Mouse (Mus musculus) hindbrain, embryonic 16.5 days (tissue): ENCODE results near the gene Trim8. TPM values are rescaled to one million over a fixed set of nuclear protein-coding genes. Genes with fewer than 3 reads are reported as not detected.

Experiments
- ATAC-seq: fragments of 200-750 bp; cut with Nextera tagmentation; 2 replicates; pipeline ENCODE4 v1.8.0; 2017; ENCODE audit warnings: moderate TSS enrichment, moderate library complexity
- H3K27ac ChIP-seq: fragments of 300-500 bp; sonication (generic); 2 replicates; pipeline ENCODE4 v1.5.1; 2014; ENCODE audit warnings: low read depth, mild to moderate bottlenecking, control low read depth, low read length, moderate library complexity
- H3K27me3 ChIP-seq: fragments of 300-500 bp; sonication (generic); replicated peaks from 2 replicates; pipeline ENCODE4 v1.6.1; 2014; ENCODE audit warnings: low read length; ENCODE audit not compliant: control insufficient read depth, insufficient read depth
- H3K36me3 ChIP-seq: fragments of 300-500 bp; sonication (generic); 2 replicates; pipeline ENCODE4 v1.6.1; 2014; ENCODE audit warnings: mild to moderate bottlenecking, low read length, moderate library complexity, mixed read lengths; ENCODE audit not compliant: control insufficient read depth, insufficient read depth
- H3K4me1 ChIP-seq: fragments of 300-500 bp; sonication (generic); 2 replicates; pipeline ENCODE4 v1.6.1; 2014; ENCODE audit warnings: low read depth, low read length; ENCODE audit not compliant: control insufficient read depth, insufficient read depth
- H3K4me2 ChIP-seq: fragments of 300-500 bp; sonication (generic); 2 replicates; pipeline ENCODE4 v1.6.1; 2014; ENCODE audit warnings: mild to moderate bottlenecking, low read length, control low read depth, moderate library complexity
- H3K4me3 ChIP-seq: fragments of 300-500 bp; sonication (generic); 2 replicates; pipeline ENCODE4 v1.5.1; 2014; ENCODE audit warnings: mild to moderate bottlenecking, low read length, control low read depth, moderate library complexity
- H3K9ac ChIP-seq: fragments of 300-500 bp; sonication (generic); 2 replicates; pipeline ENCODE4 v1.6.1; 2014; ENCODE audit warnings: low read depth, mild to moderate bottlenecking, control low read depth, low read length, moderate library complexity
- H3K9me3 ChIP-seq: fragments of 300-500 bp; sonication (generic); 2 replicates; pipeline ENCODE4 v1.6.1; 2014; ENCODE audit warnings: mild to moderate bottlenecking, low read length, moderate library complexity; ENCODE audit not compliant: control insufficient read depth
- WGBS: fragments of 180-500 bp; shearing (Covaris S2); extraction: QIAGEN DNeasy Blood & Tissue Kit; methylation state at CpG from one replicate; pipeline ENCODE4 v1.1.7; 2014; 5-methylcytosine and 5-hydroxymethylcytosine counted together
- polyA plus RNA-seq: library from polyadenylated mRNA; unstranded; fragments of >200 nt; fragmentation: Nextera tagmentation; extraction: Ambion mirVana; gene quantifications from 2 replicates; pipeline ENCODE4 v1.2.1, GENCODE M21; 2015

The Trim8 gene
- polyA plus RNA-seq, 1 experiment from 2014 or later, result 23.4 TPM

GRCm38 (mm10) chr19:46562581-46563515, 61.3 kb downstream of the Trim8 start:
- H3K4me3 ChIP-seq, result no peak overlapping the region
- peaks cover 2% of the 10 kb centered on the region; the same call in 1 of the 2 replicates for H3K4me1 ChIP-seq
- no peaks in the 10 kb centered on the region for H3K27me3 ChIP-seq
- no peaks in the 10 kb centered on the region for H3K36me3 ChIP-seq
- H3K9me3 ChIP-seq, result no peaks in the 10 kb centered on the region
- ATAC-seq, result no peak
- peak overlapping the region; percentile 42 for H3K27ac ChIP-seq
- no peak overlapping the region for H3K4me2 ChIP-seq
- no peak overlapping the region for H3K9ac ChIP-seq
- WGBS, result 90% methylated on average over 14 of the region's 14 CpGs

DNA sequence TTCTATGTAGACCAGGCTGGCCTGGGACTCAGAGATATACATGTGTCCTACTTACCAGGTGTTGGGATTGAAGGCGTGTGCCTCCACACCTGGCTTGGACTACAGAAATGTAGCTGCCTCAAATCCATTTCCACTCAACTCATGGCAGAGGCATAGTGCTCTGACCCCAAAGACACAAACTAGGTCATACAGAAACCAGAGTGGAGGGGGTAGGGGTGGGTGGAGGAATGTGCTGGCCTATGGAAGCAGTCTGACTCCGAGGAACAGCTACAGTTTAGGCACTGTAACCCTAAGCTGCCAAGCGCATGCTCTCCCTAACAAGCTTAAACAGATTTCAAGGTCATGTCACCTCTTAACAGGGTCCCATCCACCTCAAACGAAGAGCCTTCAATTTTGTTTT, 62.1 kb downstream of the Trim8 start:
- no peak overlapping the region for H3K4me3 ChIP-seq
- no peaks in the 10 kb centered on the region for H3K9me3 ChIP-seq
- H3K4me1 ChIP-seq, result peaks cover 2% of the 10 kb centered on the region; the same call in 1 of the 2 replicates
- H3K27ac ChIP-seq, result no peak overlapping the region
- ATAC-seq, result no peak
- WGBS, result 88% methylated on average over 4 of the region's 4 CpGs
- no peaks in the 10 kb centered on the region for H3K36me3 ChIP-seq
- H3K27me3 ChIP-seq, result no peaks in the 10 kb centered on the region
- H3K9ac ChIP-seq, result no peak overlapping the region
- H3K4me2 ChIP-seq, result no peak overlapping the region

GRCm38 (mm10) chr19:46564043-46564462, 62.6 kb downstream of the Trim8 start:
- no peak overlapping the region for H3K9ac ChIP-seq
- H3K4me1 ChIP-seq, result peaks cover 2% of the 10 kb centered on the region; the same call in 1 of the 2 replicates
- no peak for ATAC-seq
- no peaks in the 10 kb centered on the region for H3K9me3 ChIP-seq
- H3K4me2 ChIP-seq, result no peak overlapping the region
- no peak overlapping the region for H3K27ac ChIP-seq
- H3K4me3 ChIP-seq, result no peak overlapping the region
- 76% methylated on average over 14 of the region's 14 CpGs for WGBS
- H3K27me3 ChIP-seq, result no peaks in the 10 kb centered on the region
- no peaks in the 10 kb centered on the region for H3K36me3 ChIP-seq

Other genes with a start within 250 kb of the Trim8 start
- 2.4 and 3.3 TPM in 2 replicates for gene Nfkb2, start 197.4 kb upstream of the Trim8 start, polyA plus RNA-seq
- 99.1 and 112 TPM in 2 replicates for gene Psd, start 174.5 kb upstream of the Trim8 start, polyA plus RNA-seq
- 49.4 and 55.6 TPM in 2 replicates for gene Fbxl15, start 173.5 kb upstream of the Trim8 start, polyA plus RNA-seq
- 343 and 362 TPM in 2 replicates for gene Cuedc2, start 163.0 kb upstream of the Trim8 start, polyA plus RNA-seq
- 13.0 and 13.4 TPM in 2 replicates for gene Mfsd13a, start 160.6 kb upstream of the Trim8 start, polyA plus RNA-seq
- gene 2310034G01Rik, start 151.4 kb upstream of the Trim8 start, polyA plus RNA-seq, result 2.4 TPM in 2 replicates
- gene Actr1a, start 106.0 kb upstream of the Trim8 start, polyA plus RNA-seq, result 351 and 369 TPM in 2 replicates
- 19.8 and 24.2 TPM in 2 replicates for gene Sufu, start 104.8 kb upstream of the Trim8 start, polyA plus RNA-seq
- 211 and 247 TPM in 2 replicates for gene Arl3, start 71.5 kb downstream of the Trim8 start, polyA plus RNA-seq
- 9.9 and 10.5 TPM in 2 replicates for gene Sfxn2, start 71.7 kb downstream of the Trim8 start, polyA plus RNA-seq
- gene Wbp1l, start 97.4 kb downstream of the Trim8 start, polyA plus RNA-seq, result 32.0 and 40.0 TPM in 2 replicates
- not detected in 2 replicates for gene Cyp17a1, start 171.5 kb downstream of the Trim8 start, polyA plus RNA-seq
- gene Borcs7, start 188.2 kb downstream of the Trim8 start, polyA plus RNA-seq, result 24.1 and 26.7 TPM in 2 replicates
- 38.0 and 38.6 TPM in 2 replicates for gene As3mt, start 205.8 kb downstream of the Trim8 start, polyA plus RNA-seq